Mouse (Mus musculus) skeletal muscle tissue, postnatal 0 days (tissue): ENCODE results near the gene Speer1. TPM values are rescaled to one million over a fixed set of nuclear protein-coding genes. Genes with fewer than 3 reads are reported as not detected.

Source experiments
- polyA plus RNA-seq: library from polyadenylated mRNA; unstranded; fragments of >200 nt; fragmentation: Nextera tagmentation; extraction: Ambion mirVana; gene quantifications from 2 replicates; pipeline ENCODE4 v1.2.1, GENCODE M21; 2015

Gene Speer1
- not detected in 2 replicates for polyA plus RNA-seq

GRCm38 (mm10) chr5:11341216-11341615 is at the start of gene Speer1:
Gene Speer1, plus strand, starts transcription at chr5:11341516.

Other genes starting within 250 kb of the Speer1 start
- gene Gm8879, start 213.9 kb upstream of the Speer1 start, polyA plus RNA-seq: not detected in 2 replicates
- gene Gm5861, start 158.4 kb upstream of the Speer1 start, polyA plus RNA-seq: not detected in 2 replicates
- not detected in 2 replicates for gene Gm8890, start 85.5 kb upstream of the Speer1 start, polyA plus RNA-seq
- gene Gm8897, start 74.9 kb downstream of the Speer1 start, polyA plus RNA-seq: not detected in 2 replicates
- not detected in 2 replicates for gene Gm8906, start 161.2 kb downstream of the Speer1 start, polyA plus RNA-seq